Mouse (Mus musculus) stomach, postnatal 0 days (tissue): ENCODE results near the gene Zbtb20. TPM values are rescaled to one million over a fixed set of nuclear protein-coding genes. Genes with fewer than 3 reads are reported as not detected.

Experiments
- ATAC-seq: fragments of 200-750 bp; cut with Nextera tagmentation; 2 replicates; pipeline ENCODE4 v1.8.0; 2017; ENCODE audit not compliant: low FRiP score, low TSS enrichment
- DNase-seq: peaks from one replicate; pipeline ENCODE4 v3.0.0-alpha.2; 2016; ENCODE audit warnings: low spot score
- H3K27ac ChIP-seq: fragments of 300-500 bp; sonication (generic); replicated peaks from 2 replicates; pipeline ENCODE4 v1.5.1; 2014; ENCODE audit warnings: mild to moderate bottlenecking, control low read depth
- H3K27me3 ChIP-seq: fragments of 300-500 bp; sonication (generic); 2 replicates; pipeline ENCODE4 v1.6.1; 2014; ENCODE audit warnings: low read length; ENCODE audit not compliant: control insufficient read depth, insufficient read depth
- H3K36me3 ChIP-seq: fragments of 300-500 bp; sonication (generic); 2 replicates; pipeline ENCODE4 v1.6.1; 2014; ENCODE audit warnings: low read length, mixed read lengths; ENCODE audit not compliant: control insufficient read depth, insufficient read depth
- H3K4me1 ChIP-seq: fragments of 300-500 bp; sonication (generic); replicated peaks from 2 replicates; pipeline ENCODE4 v1.6.1; 2014; ENCODE audit warnings: antibody characterized with exemption; ENCODE audit not compliant: control insufficient read depth, insufficient read depth
- H3K4me2 ChIP-seq: fragments of 300-500 bp; sonication (generic); replicated peaks from 2 replicates; pipeline ENCODE4 v1.6.1; 2014; ENCODE audit warnings: low read depth, mild to moderate bottlenecking, control low read depth, moderate library complexity
- H3K4me3 ChIP-seq: fragments of 300-500 bp; sonication (generic); 2 replicates; pipeline ENCODE4 v1.5.1; 2014; ENCODE audit warnings: low read depth, low read length, control low read depth
- H3K9ac ChIP-seq: fragments of 300-500 bp; sonication (generic); 2 replicates; pipeline ENCODE4 v1.6.1; 2014; ENCODE audit warnings: mild to moderate bottlenecking, low read length, control low read depth, mixed read lengths
- H3K9me3 ChIP-seq: fragments of 300-500 bp; sonication (generic); 2 replicates; pipeline ENCODE4 v1.6.1; 2016; ENCODE audit warnings: low read length; ENCODE audit not compliant: control insufficient read depth
- CTCF ChIP-seq: IDR thresholded peaks from 2 replicates; pipeline ENCODE4 v1.5.1; 2016; ENCODE audit warnings: antibody characterized with exemption, low read depth, mild to moderate bottlenecking, moderate library complexity
- EP300 ChIP-seq: optimal IDR thresholded peaks from 2 replicates; pipeline ENCODE3; 2016; ENCODE audit warnings: antibody characterized with exemption
- whole genome bisulfite sequencing: fragments of 180-500 bp; shearing (Covaris S2); extraction: QIAGEN DNeasy Blood & Tissue Kit; methylation state at CpG from one replicate; pipeline ENCODE4 v1.1.7; 2014; 5-methylcytosine and 5-hydroxymethylcytosine counted together
- polyA plus RNA-seq: library from polyadenylated mRNA; unstranded; fragments of >200 nt; fragmentation: Nextera tagmentation; extraction: Ambion mirVana; gene quantifications from 2 replicates; pipeline ENCODE4 v1.2.1, GENCODE M21; 2015

Gene Zbtb20
- polyA plus RNA-seq, 1 experiment from 2014 or later = 15.7 TPM

GRCm38 (mm10) chr16:43253746-43254145 is 378.1 kb downstream of the Zbtb20 start:
- ATAC-seq (no peak), DNase-seq (no peak)

GRCm38 (mm10) chr16:43256191-43256899 is 380.7 kb downstream of the Zbtb20 start:
- Histone ChIP-seq H3K4me1 (no peaks in the 10 kb centered on the region), H3K9ac (no peak overlapping the region), H3K4me3 (no peak overlapping the region), H3K4me2 (no peak overlapping the region), H3K9me3 (no peaks in the 10 kb centered on the region), H3K27ac (no peak overlapping the region), H3K27me3 (no peaks in the 10 kb centered on the region), H3K36me3 (no peaks in the 10 kb centered on the region)
- WGBS = 89% methylated on average over 3 of the region's 3 CpGs
- TF ChIP-seq EP300 (no peak), CTCF (no peak)
- ATAC-seq (no peak), DNase-seq (no peak)

More at GRCm38 (mm10) chr16:43253746-43254145, 378.1 kb downstream of the Zbtb20 start:
- TF ChIP-seq CTCF = no peak
- TF ChIP-seq EP300 = no peak
- 90% methylated on average over 4 of the region's 4 CpGs for WGBS
- Histone ChIP-seq H3K27me3 (no peaks in the 10 kb centered on the region), H3K4me1 (no peaks in the 10 kb centered on the region), H3K27ac (no peak overlapping the region), H3K9me3 (no peaks in the 10 kb centered on the region), H3K9ac (no peak overlapping the region), H3K36me3 (no peaks in the 10 kb centered on the region), H3K4me3 (no peak overlapping the region), H3K4me2 (no peak overlapping the region)

- no peak for DNase-seq
These were observed 381.2 kb downstream of the Zbtb20 start for GRCm38 (mm10) chr16:43256900-43257281.

GRCm38 (mm10) chr16:43259466-43259865 is 383.8 kb downstream of the Zbtb20 start:
- Histone ChIP-seq H3K4me3 (no peak overlapping the region), H3K27me3 (no peaks in the 10 kb centered on the region), H3K36me3 (no peaks in the 10 kb centered on the region), H3K9me3 (no peaks in the 10 kb centered on the region), H3K9ac (no peak overlapping the region), H3K4me2 (no peak overlapping the region), H3K27ac (no peak overlapping the region), H3K4me1 (no peaks in the 10 kb centered on the region)
- DNase-seq (no peak), ATAC-seq (no peak)
- TF ChIP-seq CTCF (no peak), EP300 (no peak)
- WGBS = 62% methylated on average over 1 of the region's 1 CpGs

More at GRCm38 (mm10) chr16:43256900-43257281, 381.2 kb downstream of the Zbtb20 start:
- H3K9me3 ChIP-seq = no peaks in the 10 kb centered on the region
- H3K4me1 ChIP-seq = no peaks in the 10 kb centered on the region
- H3K36me3 ChIP-seq = no peaks in the 10 kb centered on the region
- no peaks in the 10 kb centered on the region for H3K27me3 ChIP-seq
- TF ChIP-seq CTCF = no peak
- TF ChIP-seq EP300 = no peak
- H3K27ac ChIP-seq = no peak overlapping the region
- no peak overlapping the region for H3K9ac ChIP-seq
- 50% methylated on average over 1 of the region's 1 CpGs for WGBS
- no peak overlapping the region for H3K4me2 ChIP-seq
- no peak overlapping the region for H3K4me3 ChIP-seq
- no peak for ATAC-seq

GRCm38 (mm10) chr16:43260862-43261261 is 385.2 kb downstream of the Zbtb20 start:
- Histone ChIP-seq H3K9ac (no peak overlapping the region), H3K36me3 (no peaks in the 10 kb centered on the region), H3K4me3 (no peak overlapping the region), H3K4me1 (no peaks in the 10 kb centered on the region), H3K9me3 (no peaks in the 10 kb centered on the region), H3K27me3 (no peaks in the 10 kb centered on the region), H3K27ac (no peak overlapping the region), H3K4me2 (no peak overlapping the region)
- TF ChIP-seq CTCF = no peak
- TF ChIP-seq EP300 = no peak
- no peak for ATAC-seq
- DNase-seq = no peak
- WGBS = 63% methylated on average over 2 of the region's 2 CpGs

- no peak for TF ChIP-seq EP300
- ATAC-seq (no peak), DNase-seq (no peak)
- Histone ChIP-seq H3K27ac (no peak overlapping the region), H3K4me2 (no peak overlapping the region), H3K9ac (no peak overlapping the region), H3K36me3 (no peaks in the 10 kb centered on the region), H3K27me3 (no peaks in the 10 kb centered on the region), H3K4me1 (no peaks in the 10 kb centered on the region), H3K4me3 (no peak overlapping the region), H3K9me3 (no peaks in the 10 kb centered on the region)
- 38% methylated on average over 2 of the region's 2 CpGs for WGBS
These were observed 398.4 kb downstream of the Zbtb20 start for GRCm38 (mm10) chr16:43274057-43274595.
